Mouse (Mus musculus) ES-E14 (cell line): ENCODE measurements around the gene Hnrnpa1. TPM values are rescaled to one million over a fixed set of nuclear protein-coding genes. Genes with fewer than 3 reads are reported as not detected.
"Not testable (repeated sequence)": the region's sequence is repeated elsewhere in the genome, so short reads cannot be mapped to it uniquely, and the experiment has no call there.

ENCODE experiments used
- DNase-seq: peaks from one replicate; pipeline ENCODE4 v3.0.0-alpha.2; 2013; ENCODE audit warnings: low read depth, low spot score
- H3K27ac ChIP-seq: 2 replicates; pipeline ENCODE4 v1.5.1; 2012; ENCODE audit warnings: low read depth, mild to moderate bottlenecking, low read length, moderate library complexity, mixed read lengths; ENCODE audit not compliant: poor library complexity, insufficient read depth, severe bottlenecking
- H3K36me3 ChIP-seq: 2 replicates; pipeline ENCODE4 v1.6.1; 2012; ENCODE audit warnings: mild to moderate bottlenecking, low read length, moderate library complexity, mixed read lengths; ENCODE audit not compliant: control insufficient read depth, poor library complexity, insufficient read depth, severe bottlenecking
- H3K4me1 ChIP-seq, 2 experiments: fragments of 150-350 bp in 1 of 2; sonication (generic) in 1 of 2; 2 replicates each; pipeline ENCODE4 v1.6.1; 2012; ENCODE audit warnings: low read length in 2 of 2, mild to moderate bottlenecking in 1 of 2, mixed read lengths in 1 of 2; ENCODE audit not compliant: control insufficient read depth in 2 of 2, insufficient read depth in 2 of 2, poor library complexity in 1 of 2
- H3K4me3 ChIP-seq, 2 experiments: fragments of 150-350 bp in 1 of 2; sonication (generic) in 1 of 2; 2 replicates each; pipeline ENCODE4 v1.5.1; 2012; ENCODE audit warnings: low read length in 2 of 2, low read depth in 1 of 2, mild to moderate bottlenecking in 1 of 2, mixed read lengths in 1 of 2; ENCODE audit not compliant: insufficient read depth in 1 of 2, poor library complexity in 1 of 2, severe bottlenecking in 1 of 2
- H3K9ac ChIP-seq: 2 replicates; pipeline ENCODE4 v1.6.1; 2012; ENCODE audit warnings: low read depth, mild to moderate bottlenecking, low read length, mixed read lengths; ENCODE audit not compliant: poor library complexity, insufficient read depth, severe bottlenecking
- H3K9me3 ChIP-seq: fragments of 150-350 bp; sonication (generic); 2 replicates; pipeline ENCODE4 v1.6.1; 2012; ENCODE audit warnings: low read depth, mild to moderate bottlenecking, low read length; ENCODE audit not compliant: control insufficient read depth, insufficient read depth
- CHD2 ChIP-seq: IDR thresholded peaks from 2 replicates; pipeline ENCODE4 v1.6.1; 2014; ENCODE audit warnings: mild to moderate bottlenecking, low read depth, low read length, inconsistent platforms
- HCFC1 ChIP-seq: IDR thresholded peaks from 2 replicates; pipeline ENCODE4 v1.6.1; 2012; ENCODE audit warnings: low read length, inconsistent platforms, borderline replicate concordance; ENCODE audit not compliant: insufficient read depth
- MAFK ChIP-seq: IDR thresholded peaks from 2 replicates; pipeline ENCODE4 v1.6.1; 2014; ENCODE audit warnings: mild to moderate bottlenecking, low read depth, low read length, inconsistent platforms; ENCODE audit not compliant: insufficient read depth
- ZC3H11A ChIP-seq: IDR thresholded peaks from 2 replicates; pipeline ENCODE4 v1.6.1; 2012; ENCODE audit warnings: low read depth, mild to moderate bottlenecking, inconsistent platforms, low read length, borderline replicate concordance
- ZNF384 ChIP-seq: IDR thresholded peaks from 2 replicates; pipeline ENCODE4 v1.6.1; 2012; ENCODE audit warnings: low read depth, low read length, inconsistent platforms
- in situ Hi-C, 2 experiments: fragments of 600-800 bp; cut with MboI; formaldehyde crosslinking; loops; one replicate each; pipeline ENCODE4 v1.15.1; 2025; ENCODE audit warnings: low sequenced_read_pairs in 2 of 2, inconsistent platforms in 1 of 2; ENCODE audit not compliant: unreplicated experiment in 2 of 2
- total RNA-seq: library from RNA; depleted of rRNA; stranded (reverse); fragments of 300-350 nt; gene quantifications from 2 replicates; pipeline ENCODE4 v1.2.3, GENCODE M21; 2012

Gene Hnrnpa1
- total RNA-seq, 1 experiment: 519 TPM

DNA sequence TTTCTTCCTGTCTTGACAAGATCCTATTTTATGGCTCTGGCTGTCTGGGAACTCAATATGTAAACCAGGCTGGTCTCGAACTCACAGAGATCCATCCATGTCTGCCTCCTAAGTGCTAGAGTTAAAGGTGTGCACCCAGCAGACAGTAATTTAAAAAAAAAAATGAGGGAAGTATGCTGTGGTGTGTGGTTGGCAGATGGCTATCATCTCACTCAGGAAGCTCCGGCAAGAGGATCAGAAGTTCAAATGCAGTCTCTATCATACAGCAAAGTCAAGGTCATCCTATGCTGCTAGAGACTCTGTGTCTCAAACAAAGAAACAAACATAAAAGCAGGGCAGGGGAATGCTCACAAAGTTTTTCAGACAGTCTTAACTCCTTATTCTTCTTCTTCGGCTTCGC, 28.7 kb downstream of the Hnrnpa1 start:
- Histone ChIP-seq H3K27ac (no peak overlapping the region), H3K9ac (no peak overlapping the region), H3K9me3 (no peaks in the 10 kb centered on the region), H3K4me3 (no peak overlapping the region), H3K36me3 (no peaks in the 10 kb centered on the region), H3K4me1 (0 out of 4 replicates have a peak, but pooled peaks cover 0 to 2% of the 10 kb centered on the region in 2 experiments)
- no peak for TF ChIP-seq ZC3H11A
- TF ChIP-seq CHD2: no peak
- DNase-seq: no peak
- in situ Hi-C loops: no loop called here

DNA sequence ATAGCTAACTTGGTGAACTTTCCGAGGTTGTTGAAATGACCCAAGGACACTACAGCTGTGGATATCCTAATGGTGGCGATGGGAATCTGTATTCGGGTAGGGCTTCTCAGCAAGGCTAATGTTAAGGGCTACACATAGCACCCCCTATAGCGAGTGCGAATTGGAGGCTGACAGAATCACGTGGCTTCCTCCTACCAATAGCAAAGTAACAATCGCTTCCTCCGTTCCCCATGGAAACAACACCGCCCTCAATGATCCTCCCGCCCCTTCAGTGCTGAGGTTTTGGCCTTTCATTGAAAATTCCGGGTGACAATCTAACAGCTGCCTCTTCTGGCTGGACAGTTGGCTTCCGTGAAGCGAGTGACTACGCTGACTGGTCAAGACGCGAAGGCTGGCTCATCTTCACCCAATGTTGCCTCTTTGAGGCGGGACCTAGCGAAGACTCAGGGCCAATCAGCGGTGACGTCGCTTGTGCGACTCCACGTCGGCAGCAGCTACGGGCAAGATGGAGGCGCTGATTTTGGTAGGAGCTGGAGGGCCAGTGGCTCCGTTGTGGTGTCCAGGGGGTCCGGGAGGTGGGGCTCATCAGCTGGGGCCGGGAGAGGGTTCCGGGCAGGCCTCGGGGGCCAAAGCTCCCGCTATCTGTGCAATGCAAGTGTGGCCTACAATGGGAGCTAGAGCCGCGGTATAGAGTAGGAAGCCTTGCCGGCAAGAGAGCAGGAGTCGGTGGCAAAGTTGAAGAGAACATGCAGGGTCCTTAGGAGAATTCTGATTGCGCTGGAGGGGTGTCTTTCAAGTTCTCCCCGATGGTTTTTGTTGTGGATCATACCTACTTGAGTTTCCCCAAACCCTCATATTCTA, 32.4 kb downstream of the Hnrnpa1 start, which contains the start of gene Copz1:
Gene Copz1, plus strand, starts transcription at position 296 of the 861 bp plus-strand sequence.
- H3K4me1 ChIP-seq: 0 out of 4 replicates have a peak, but pooled peaks cover 0 to 2% of the 10 kb centered on the region in 2 experiments
- peak; percentile 87 for TF ChIP-seq CHD2
- TF ChIP-seq HCFC1: 0 out of 2 replicates have a peak, but pooled peaks have one; percentile 46
- no peak for TF ChIP-seq ZC3H11A
- TF ChIP-seq ZNF384: no peak
- TF ChIP-seq MAFK: no peak
- no peaks in the 10 kb centered on the region for H3K36me3 ChIP-seq
- peak; percentile 98 for DNase-seq
- in situ Hi-C loops: no loop called here
- H3K9ac ChIP-seq: peak within 1 kb of the TSS; percentile 91
- no peaks in the 10 kb centered on the region; the same call in 1 of the 2 replicates for H3K9me3 ChIP-seq
- no peak within 1 kb of the TSS for H3K27ac ChIP-seq
- peak within 1 kb of the TSS; percentile 88 to 98 for H3K4me3 ChIP-seq

DNA sequence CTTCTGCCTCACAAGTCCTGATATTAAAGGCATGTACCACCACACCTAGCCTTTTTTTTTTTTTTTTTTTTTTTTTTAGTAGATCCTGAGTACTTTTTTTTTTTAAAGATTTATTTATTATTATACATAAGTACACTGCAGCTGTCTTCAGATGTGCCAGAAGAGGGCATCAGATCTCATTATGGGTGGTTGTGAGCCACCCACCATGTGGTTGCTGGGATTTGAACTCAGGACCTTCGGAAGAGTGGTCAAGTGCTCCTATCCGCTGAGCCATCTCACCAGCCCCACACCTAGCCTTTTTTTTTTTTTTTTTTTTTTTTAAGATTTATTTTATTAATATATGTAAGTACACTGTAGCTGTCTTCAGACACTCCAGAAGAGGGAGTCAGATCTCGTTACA, 35.7 kb downstream of the Hnrnpa1 start:
- DNase-seq, H3K9me3 ChIP-seq, H3K27ac ChIP-seq, in situ Hi-C loops, H3K36me3 ChIP-seq, H3K4me1 ChIP-seq, H3K4me3 ChIP-seq, H3K9ac ChIP-seq: not testable (repeated sequence)
- TF ChIP-seq ZNF384: 0 out of 2 replicates have a peak, but pooled peaks have one; percentile 39

- in situ Hi-C loops: no loop called here
- Histone ChIP-seq H3K4me3 (no peak overlapping the region), H3K9ac (no peak overlapping the region; the same call in 1 of the 2 replicates), H3K36me3 (no peaks in the 10 kb centered on the region), H3K9me3 (no peaks in the 10 kb centered on the region; the same call in 1 of the 2 replicates), H3K4me1 (0 out of 4 replicates have a peak, but pooled peaks cover 0 to 2% of the 10 kb centered on the region in 2 experiments), H3K27ac (no peak overlapping the region)
- TF ChIP-seq MAFK: no peak
- no peak for DNase-seq
Measured at GRCm38 (mm10) chr15:103277949-103278348, 37.7 kb downstream of the Hnrnpa1 start.

DNA sequence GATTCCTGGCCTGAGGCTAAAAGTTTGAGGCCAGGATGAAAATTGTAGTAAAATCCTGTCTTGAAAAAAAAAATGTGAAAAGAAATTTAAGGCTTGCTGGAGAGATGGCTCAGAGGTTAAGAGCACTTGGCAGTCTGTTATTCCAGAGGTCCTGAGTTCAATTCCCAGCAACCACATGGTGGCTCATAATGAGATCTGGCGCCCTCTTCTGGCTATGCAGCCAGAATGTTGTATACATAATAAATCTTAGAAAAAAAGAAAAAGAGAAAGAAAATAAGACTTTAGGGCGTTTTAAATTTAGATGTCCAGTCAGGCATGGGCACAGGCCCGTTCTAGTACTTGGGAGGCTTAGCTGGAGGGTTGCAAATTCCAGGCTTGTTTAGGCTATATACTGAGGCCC, 39.5 kb downstream of the Hnrnpa1 start:
- Histone ChIP-seq H3K4me1 (no peaks in the 10 kb centered on the region), H3K9ac (no peak overlapping the region), H3K4me3 (no peak overlapping the region), H3K9me3 (no peaks in the 10 kb centered on the region), H3K36me3 (no peaks in the 10 kb centered on the region), H3K27ac (no peak overlapping the region)
- no peak for TF ChIP-seq ZC3H11A
- TF ChIP-seq ZNF384: peak; percentile 62; the same call in 1 of the 2 replicates
- no peak for TF ChIP-seq MAFK
- TF ChIP-seq HCFC1: no peak
- no peak for DNase-seq
- in situ Hi-C loops: no loop called here
